Mouse (Mus musculus): Measurements from ENCODE around the gene Nav3. TPM values are rescaled to one million over a fixed set of nuclear protein-coding genes. Genes with fewer than 3 reads are reported as not detected.

Nav3 gene
- polyA plus RNA-seq, 1 experiment from 2014 or later = 0.07 TPM

- H3K27ac ChIP-seq (ENCODE audit: low read length) = no peak overlapping the region
- no peak overlapping the region for H3K4me2 ChIP-seq (ENCODE audit: low read depth, low read length)
- no peaks in the 10 kb centered on the region for H3K36me3 ChIP-seq (ENCODE audit: control insufficient read depth, insufficient read depth)
- no peak overlapping the region for H3K4me3 ChIP-seq (ENCODE audit: low read depth, low read length)
- WGBS (ENCODE audit: insufficient replicate concordance) = 49% methylated on average over 6 of the region's 6 CpGs
- no peak for ATAC-seq (ENCODE audit: low read depth)
- no peaks in the 10 kb centered on the region for H3K27me3 ChIP-seq (ENCODE audit: control insufficient read depth, insufficient read depth, low read depth, low read length)
- H3K4me1 ChIP-seq (ENCODE audit: control insufficient read depth, low read depth, low read length) = no peaks in the 10 kb centered on the region
- H3K9ac ChIP-seq (ENCODE audit: low read depth, low read length) = no peak overlapping the region
- H3K9me3 ChIP-seq (replicated peaks; ENCODE audit: control insufficient read depth, low read length) = no peaks in the 10 kb centered on the region
These were observed 133.8 kb downstream of the Nav3 start for GRCm38 (mm10) chr10:110322082-110322632.

- Histone ChIP-seq H3K4me2 (ENCODE audit: low read depth, low read length) (no peak overlapping the region), H3K36me3 (ENCODE audit: control insufficient read depth, insufficient read depth) (no peaks in the 10 kb centered on the region), H3K9ac (ENCODE audit: low read depth, low read length) (no peak overlapping the region), H3K9me3 (replicated peaks; ENCODE audit: control insufficient read depth, low read length) (no peaks in the 10 kb centered on the region), H3K27ac (ENCODE audit: low read length) (no peak overlapping the region), H3K4me3 (ENCODE audit: low read depth, low read length) (no peak overlapping the region), H3K27me3 (ENCODE audit: control insufficient read depth, insufficient read depth, low read depth, low read length) (no peaks in the 10 kb centered on the region), H3K4me1 (ENCODE audit: control insufficient read depth, low read depth, low read length) (no peaks in the 10 kb centered on the region)
- no peak for ATAC-seq (ENCODE audit: low read depth)
- 60% methylated on average over 5 of the region's 5 CpGs for WGBS (ENCODE audit: insufficient replicate concordance)
These were observed 138.7 kb downstream of the Nav3 start for GRCm38 (mm10) chr10:110317275-110317674.

- H3K4me1 ChIP-seq (ENCODE audit: control insufficient read depth, low read depth, low read length) = no peaks in the 10 kb centered on the region
- WGBS (ENCODE audit: insufficient replicate concordance) = 56% methylated on average over 5 of the region's 5 CpGs
These were observed 141.5 kb downstream of the Nav3 start for GRCm38 (mm10) chr10:110314525-110314924.

GRCm38 (mm10) chr10:110313959-110314358, 142.0 kb downstream of the Nav3 start:
- Histone ChIP-seq H3K4me2 (ENCODE audit: low read depth, low read length) (no peak overlapping the region), H3K9me3 (replicated peaks; ENCODE audit: control insufficient read depth, low read length) (no peaks in the 10 kb centered on the region), H3K4me1 (ENCODE audit: control insufficient read depth, low read depth, low read length) (no peaks in the 10 kb centered on the region), H3K27ac (ENCODE audit: low read length) (no peak overlapping the region), H3K4me3 (ENCODE audit: low read depth, low read length) (no peak overlapping the region), H3K36me3 (ENCODE audit: control insufficient read depth, insufficient read depth) (no peaks in the 10 kb centered on the region), H3K27me3 (ENCODE audit: control insufficient read depth, insufficient read depth, low read depth, low read length) (no peaks in the 10 kb centered on the region), H3K9ac (ENCODE audit: low read depth, low read length) (no peak overlapping the region)
- no peak for ATAC-seq (ENCODE audit: low read depth)
- WGBS (ENCODE audit: insufficient replicate concordance) = 72% methylated on average over 7 of the region's 7 CpGs

More at GRCm38 (mm10) chr10:110314525-110314924, 141.5 kb downstream of the Nav3 start:
- Histone ChIP-seq H3K9me3 (replicated peaks; ENCODE audit: control insufficient read depth, low read length) (no peaks in the 10 kb centered on the region), H3K9ac (ENCODE audit: low read depth, low read length) (no peak overlapping the region), H3K4me3 (ENCODE audit: low read depth, low read length) (no peak overlapping the region), H3K27ac (ENCODE audit: low read length) (no peak overlapping the region), H3K4me2 (ENCODE audit: low read depth, low read length) (no peak overlapping the region), H3K36me3 (ENCODE audit: control insufficient read depth, insufficient read depth) (no peaks in the 10 kb centered on the region), H3K27me3 (ENCODE audit: control insufficient read depth, insufficient read depth, low read depth, low read length) (no peaks in the 10 kb centered on the region)
- ATAC-seq (ENCODE audit: low read depth) = no peak

- no peak overlapping the region for H3K4me2 ChIP-seq (ENCODE audit: low read depth, low read length)
- H3K4me3 ChIP-seq (ENCODE audit: low read depth, low read length) = no peak overlapping the region
- H3K36me3 ChIP-seq (ENCODE audit: control insufficient read depth, insufficient read depth) = no peaks in the 10 kb centered on the region
- H3K27me3 ChIP-seq (ENCODE audit: control insufficient read depth, insufficient read depth, low read depth, low read length) = no peaks in the 10 kb centered on the region
- H3K4me1 ChIP-seq (ENCODE audit: control insufficient read depth, low read depth, low read length) = no peaks in the 10 kb centered on the region
- 69% methylated on average over 4 of the region's 4 CpGs for WGBS (ENCODE audit: insufficient replicate concordance)
- no peak for ATAC-seq (ENCODE audit: low read depth)
- no peak overlapping the region for H3K9ac ChIP-seq (ENCODE audit: low read depth, low read length)
- H3K27ac ChIP-seq (ENCODE audit: low read length) = no peak overlapping the region
- H3K9me3 ChIP-seq (replicated peaks; ENCODE audit: control insufficient read depth, low read length) = no peaks in the 10 kb centered on the region
These were observed 146.5 kb downstream of the Nav3 start for GRCm38 (mm10) chr10:110309511-110309910.

GRCm38 (mm10) chr10:110305609-110306008, 150.4 kb downstream of the Nav3 start:
- Histone ChIP-seq H3K4me3 (ENCODE audit: low read depth, low read length) (no peak overlapping the region), H3K9me3 (replicated peaks; ENCODE audit: control insufficient read depth, low read length) (no peaks in the 10 kb centered on the region), H3K27ac (ENCODE audit: low read length) (no peak overlapping the region), H3K9ac (ENCODE audit: low read depth, low read length) (no peak overlapping the region), H3K4me1 (ENCODE audit: control insufficient read depth, low read depth, low read length) (no peaks in the 10 kb centered on the region), H3K36me3 (ENCODE audit: control insufficient read depth, insufficient read depth) (no peaks in the 10 kb centered on the region), H3K27me3 (ENCODE audit: control insufficient read depth, insufficient read depth, low read depth, low read length) (no peaks in the 10 kb centered on the region), H3K4me2 (ENCODE audit: low read depth, low read length) (no peak overlapping the region)
- ATAC-seq (ENCODE audit: low read depth) = no peak
- 54% methylated on average over 5 of the region's 5 CpGs for WGBS (ENCODE audit: insufficient replicate concordance)

GRCm38 (mm10) chr10:110290016-110290623, 165.9 kb downstream of the Nav3 start:
- ATAC-seq (ENCODE audit: low read depth) = no peak
- Histone ChIP-seq H3K4me3 (ENCODE audit: low read depth, low read length) (no peak overlapping the region), H3K36me3 (ENCODE audit: control insufficient read depth, insufficient read depth) (no peaks in the 10 kb centered on the region), H3K9me3 (replicated peaks; ENCODE audit: control insufficient read depth, low read length) (no peaks in the 10 kb centered on the region; the same call in 1 of the 2 replicates), H3K27me3 (ENCODE audit: control insufficient read depth, insufficient read depth, low read depth, low read length) (no peaks in the 10 kb centered on the region), H3K4me2 (ENCODE audit: low read depth, low read length) (no peak overlapping the region), H3K27ac (ENCODE audit: low read length) (no peak overlapping the region), H3K9ac (ENCODE audit: low read depth, low read length) (no peak overlapping the region), H3K4me1 (ENCODE audit: control insufficient read depth, low read depth, low read length) (no peaks in the 10 kb centered on the region)
- 72% methylated on average over 10 of the region's 10 CpGs for WGBS (ENCODE audit: insufficient replicate concordance)

- no peak overlapping the region for H3K4me3 ChIP-seq (ENCODE audit: low read depth, low read length)
- H3K4me2 ChIP-seq (ENCODE audit: low read depth, low read length) = no peak overlapping the region
- no peak for ATAC-seq (ENCODE audit: low read depth)
- no peaks in the 10 kb centered on the region for H3K4me1 ChIP-seq (ENCODE audit: control insufficient read depth, low read depth, low read length)
- H3K27ac ChIP-seq (ENCODE audit: low read length) = no peak overlapping the region
- H3K27me3 ChIP-seq (ENCODE audit: control insufficient read depth, insufficient read depth, low read depth, low read length) = no peaks in the 10 kb centered on the region
- H3K9ac ChIP-seq (ENCODE audit: low read depth, low read length) = no peak overlapping the region
- no peaks in the 10 kb centered on the region for H3K9me3 ChIP-seq (replicated peaks; ENCODE audit: control insufficient read depth, low read length)
- WGBS (ENCODE audit: insufficient replicate concordance) = 54% methylated on average over 3 of the region's 3 CpGs
- H3K36me3 ChIP-seq (ENCODE audit: control insufficient read depth, insufficient read depth) = no peaks in the 10 kb centered on the region
These were observed 172.1 kb downstream of the Nav3 start for GRCm38 (mm10) chr10:110283879-110284278.

GRCm38 (mm10) chr10:110272818-110273217, 183.2 kb downstream of the Nav3 start:
- Histone ChIP-seq H3K9me3 (replicated peaks; ENCODE audit: control insufficient read depth, low read length) (no peaks in the 10 kb centered on the region), H3K4me1 (ENCODE audit: control insufficient read depth, low read depth, low read length) (no peaks in the 10 kb centered on the region), H3K27ac (ENCODE audit: low read length) (no peak overlapping the region), H3K36me3 (ENCODE audit: control insufficient read depth, insufficient read depth) (no peaks in the 10 kb centered on the region), H3K4me3 (ENCODE audit: low read depth, low read length) (no peak overlapping the region), H3K27me3 (ENCODE audit: control insufficient read depth, insufficient read depth, low read depth, low read length) (no peaks in the 10 kb centered on the region), H3K4me2 (ENCODE audit: low read depth, low read length) (no peak overlapping the region), H3K9ac (ENCODE audit: low read depth, low read length) (no peak overlapping the region)
- ATAC-seq (ENCODE audit: low read depth) = no peak
- 70% methylated on average over 2 of the region's 2 CpGs for WGBS (ENCODE audit: insufficient replicate concordance)

Measured in liver, embryonic 16.5 days (tissue).